Mouse (Mus musculus) forebrain, embryonic 15.5 days (tissue): ENCODE data around the gene Tcp11. TPM values are rescaled to one million over a fixed set of nuclear protein-coding genes. Genes with fewer than 3 reads are reported as not detected.
A peak's percentile ranks its signal among the peaks of the same experiment; 100 is the strongest.

Experiments
- ATAC-seq: fragments of 200-750 bp; cut with Nextera tagmentation; replicated peaks from 2 replicates; pipeline ENCODE4 v1.8.0; 2017; ENCODE audit warnings: mild to moderate bottlenecking, moderate TSS enrichment, moderate library complexity
- H3K27ac ChIP-seq: fragments of 300-500 bp; sonication (generic); replicated peaks from 2 replicates; pipeline ENCODE4 v1.5.1; 2015; ENCODE audit warnings: mild to moderate bottlenecking, inconsistent platforms
- H3K27me3 ChIP-seq: fragments of 300-500 bp; sonication (generic); 2 replicates; pipeline ENCODE4 v1.6.1; 2015; ENCODE audit warnings: inconsistent platforms
- H3K36me3 ChIP-seq: fragments of 300-500 bp; sonication (generic); 2 replicates; pipeline ENCODE4 v1.6.1; 2015; ENCODE audit warnings: mild to moderate bottlenecking, inconsistent platforms
- H3K4me1 ChIP-seq: fragments of 300-500 bp; sonication (generic); 2 replicates; pipeline ENCODE4 v1.6.1; 2015; ENCODE audit warnings: inconsistent platforms
- H3K4me2 ChIP-seq: fragments of 300-500 bp; sonication (generic); replicated peaks from 2 replicates; pipeline ENCODE4 v1.6.1; 2015; ENCODE audit warnings: mild to moderate bottlenecking, inconsistent platforms
- H3K4me3 ChIP-seq: fragments of 300-500 bp; sonication (generic); 2 replicates; pipeline ENCODE4 v1.5.1; 2015; ENCODE audit warnings: mild to moderate bottlenecking, inconsistent platforms
- H3K9ac ChIP-seq: fragments of 300-500 bp; sonication (generic); replicated peaks from 2 replicates; pipeline ENCODE4 v1.6.1; 2015; ENCODE audit warnings: mild to moderate bottlenecking, inconsistent platforms
- H3K9me3 ChIP-seq: fragments of 300-500 bp; sonication (generic); 2 replicates; pipeline ENCODE4 v1.6.1; 2016; ENCODE audit warnings: inconsistent platforms
- WGBS: fragments of 180-500 bp; shearing (Covaris S2); methylation state at CpG from one replicate; pipeline ENCODE4 v1.1.7; 2015; ENCODE audit warnings: mixed read lengths; 5-methylcytosine and 5-hydroxymethylcytosine counted together
- polyA plus RNA-seq: library from polyadenylated mRNA; unstranded; fragments of >200 nt; fragmentation: Nextera tagmentation; extraction: Ambion mirVana; gene quantifications from 2 replicates; pipeline ENCODE4 v1.2.1, GENCODE M21; 2015

Tcp11 gene
- polyA plus RNA-seq, 1 experiment from 2014 or later: 1.8 TPM

DNA sequence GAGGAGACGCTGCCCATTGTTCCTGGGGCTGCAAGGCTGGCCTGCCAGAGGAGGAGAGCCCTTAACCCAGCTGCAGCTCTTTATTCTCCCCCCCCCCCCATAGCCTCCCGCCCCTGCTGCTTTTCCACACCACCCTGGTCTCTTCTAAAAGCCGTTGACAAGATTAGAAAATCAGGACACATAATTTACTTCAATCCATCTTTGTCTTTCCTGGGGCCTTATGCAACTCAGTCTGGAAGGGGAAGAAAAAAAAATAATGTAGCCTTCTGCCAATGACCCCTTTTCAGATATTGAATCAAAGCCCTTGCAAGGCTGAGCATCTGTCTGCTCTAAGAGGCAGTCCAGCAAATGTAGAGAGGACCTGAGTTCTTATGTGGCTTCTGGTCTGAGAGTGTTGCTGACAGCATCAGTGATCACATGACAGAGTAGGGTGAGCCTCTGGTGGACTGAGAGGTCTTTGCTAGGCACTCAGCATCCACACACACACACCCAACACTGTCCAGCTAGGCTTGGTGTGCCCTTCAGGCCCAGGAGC is 47.3 kb downstream of the Tcp11 start:
- 5% methylated on average over 3 of the region's 3 CpGs for WGBS
- H3K4me1 ChIP-seq: peaks cover 47% of the 10 kb centered on the region
- no peak overlapping the region for H3K4me3 ChIP-seq
- no peak overlapping the region for H3K4me2 ChIP-seq
- no peaks in the 10 kb centered on the region for H3K27me3 ChIP-seq
- H3K36me3 ChIP-seq: no peaks in the 10 kb centered on the region
- no peaks in the 10 kb centered on the region for H3K9me3 ChIP-seq
- no peak overlapping the region; the same call in 1 of the 2 replicates for H3K9ac ChIP-seq
- ATAC-seq: no peak
- H3K27ac ChIP-seq: peak overlapping the region; percentile 67

DNA sequence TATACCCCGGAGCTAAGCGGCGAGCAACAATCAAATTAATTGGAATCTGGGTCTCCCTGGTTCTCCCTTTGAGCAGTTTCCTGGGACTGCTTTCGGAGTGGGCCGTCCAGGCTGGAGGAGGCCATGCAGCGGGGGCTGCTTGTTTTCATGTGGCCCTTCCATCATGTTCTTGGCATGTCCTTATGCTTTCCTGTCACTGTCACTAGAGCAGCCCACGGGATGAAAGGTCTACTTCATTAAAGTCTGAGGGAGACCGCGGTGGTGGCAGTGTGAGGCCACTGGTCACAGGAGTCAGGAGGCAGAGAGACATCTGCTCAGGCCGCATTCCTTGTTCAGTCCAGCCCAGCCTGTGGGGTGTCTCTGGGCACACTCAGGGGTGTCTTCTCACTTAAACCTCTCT is 48.2 kb downstream of the Tcp11 start:
- Histone ChIP-seq H3K27ac (peak overlapping the region; percentile 67), H3K4me2 (no peak overlapping the region), H3K9ac (no peak overlapping the region), H3K9me3 (no peaks in the 10 kb centered on the region), H3K4me1 (peaks cover 44% of the 10 kb centered on the region), H3K27me3 (no peaks in the 10 kb centered on the region), H3K4me3 (no peak overlapping the region), H3K36me3 (no peaks in the 10 kb centered on the region)
- ATAC-seq: no peak
- 42% methylated on average over 10 of the region's 10 CpGs for WGBS

DNA sequence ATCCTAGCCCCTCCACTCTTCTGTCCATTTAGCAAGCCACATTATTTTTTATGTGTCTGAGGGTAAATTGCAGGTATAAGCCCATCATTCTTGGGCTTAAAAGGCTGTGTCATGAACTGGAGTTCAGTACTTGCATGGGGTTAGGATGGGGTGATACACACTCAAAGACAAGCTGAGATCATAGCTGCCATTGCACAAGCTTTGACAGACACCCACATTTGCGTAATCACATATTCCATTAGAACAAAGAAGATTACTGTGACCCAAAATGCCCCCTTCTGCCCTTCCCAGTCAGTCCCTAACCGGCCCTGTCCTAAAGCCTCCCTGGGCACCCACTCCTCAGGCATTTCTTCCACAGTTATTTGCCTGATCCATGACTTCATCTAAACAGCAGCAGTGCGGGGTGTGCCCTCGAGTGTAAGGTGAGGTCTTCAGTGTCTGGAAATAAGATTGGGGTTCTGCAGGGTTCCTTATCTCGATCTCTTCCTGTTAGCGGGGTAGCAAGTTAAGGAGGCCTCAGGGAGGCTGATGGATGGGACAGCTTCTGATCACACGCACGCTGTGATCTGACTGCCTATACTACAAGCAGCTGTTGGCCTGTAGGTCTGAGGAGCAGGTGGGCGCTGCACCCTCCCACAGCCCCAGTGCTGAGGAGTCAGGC is 49.0 kb downstream of the Tcp11 start:
- H3K9ac ChIP-seq: no peak overlapping the region
- peak overlapping the region; percentile 67; the same call in 1 of the 2 replicates for H3K27ac ChIP-seq
- no peak for ATAC-seq

DNA sequence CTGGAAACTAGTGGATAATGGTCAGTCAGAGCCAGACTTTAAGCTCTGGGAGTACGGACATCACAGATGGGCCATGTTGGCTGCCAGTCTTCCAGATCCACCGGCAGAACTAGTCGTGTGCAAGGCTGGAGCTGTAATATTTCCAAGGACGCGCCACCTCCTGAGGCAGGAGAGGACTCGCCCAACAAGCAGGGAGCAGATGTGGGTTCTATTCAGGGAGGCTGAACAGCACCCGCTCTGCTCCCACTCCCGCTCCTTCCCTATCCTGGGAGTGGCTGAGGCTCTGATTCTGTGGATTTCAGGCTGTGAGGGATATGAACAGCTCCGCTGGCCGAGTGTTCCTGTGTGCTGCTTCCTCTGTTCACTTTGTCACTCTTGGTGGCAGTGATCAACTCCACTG is 50.0 kb downstream of the Tcp11 start:
- Histone ChIP-seq H3K4me1 (peaks cover 51% of the 10 kb centered on the region), H3K27me3 (no peaks in the 10 kb centered on the region), H3K9me3 (no peaks in the 10 kb centered on the region), H3K4me2 (no peak overlapping the region), H3K27ac (no peak overlapping the region), H3K4me3 (no peak overlapping the region), H3K36me3 (no peaks in the 10 kb centered on the region), H3K9ac (no peak overlapping the region)
- ATAC-seq: no peak
- WGBS: 86% methylated on average over 10 of the region's 10 CpGs

More for the DNA sequence above, 49.0 kb downstream of the Tcp11 start:
- no peak overlapping the region for H3K4me3 ChIP-seq
- H3K4me1 ChIP-seq: peaks cover 42% of the 10 kb centered on the region
- no peaks in the 10 kb centered on the region for H3K27me3 ChIP-seq
- 79% methylated on average over 9 of the region's 9 CpGs for WGBS
- H3K4me2 ChIP-seq: no peak overlapping the region
- no peaks in the 10 kb centered on the region for H3K9me3 ChIP-seq
- no peaks in the 10 kb centered on the region for H3K36me3 ChIP-seq

DNA sequence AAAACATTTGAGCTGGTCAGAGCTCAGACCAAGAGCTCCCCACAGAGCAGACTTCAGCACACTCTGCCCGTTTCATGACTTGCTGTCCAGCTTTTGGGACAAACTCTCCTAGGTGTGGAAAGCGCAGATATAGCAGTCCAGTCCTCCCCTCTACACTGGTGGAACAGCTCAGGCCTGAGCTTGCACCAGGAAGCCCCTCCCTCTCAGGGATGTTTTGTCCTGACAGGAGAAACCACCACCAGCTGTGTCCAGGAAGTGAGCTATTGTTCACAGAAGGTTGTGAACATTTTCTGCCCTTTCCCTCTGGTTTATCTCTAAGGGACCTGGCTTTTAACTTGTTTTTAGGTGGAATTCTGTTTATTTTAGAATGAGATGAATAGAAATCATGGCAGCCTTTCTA is 51.1 kb downstream of the Tcp11 start:
- no peaks in the 10 kb centered on the region for H3K36me3 ChIP-seq
- 0 out of 2 replicates have a peak overlapping the region, but pooled peaks have one; percentile 11 for H3K9ac ChIP-seq
- H3K4me2 ChIP-seq: no peak overlapping the region
- no peaks in the 10 kb centered on the region for H3K27me3 ChIP-seq
- no peak overlapping the region for H3K27ac ChIP-seq
- no peak for ATAC-seq
- H3K4me1 ChIP-seq: peaks cover 58% of the 10 kb centered on the region
- WGBS: 65% methylated on average over 2 of the region's 2 CpGs
- no peak overlapping the region for H3K4me3 ChIP-seq
- H3K9me3 ChIP-seq: no peaks in the 10 kb centered on the region

DNA sequence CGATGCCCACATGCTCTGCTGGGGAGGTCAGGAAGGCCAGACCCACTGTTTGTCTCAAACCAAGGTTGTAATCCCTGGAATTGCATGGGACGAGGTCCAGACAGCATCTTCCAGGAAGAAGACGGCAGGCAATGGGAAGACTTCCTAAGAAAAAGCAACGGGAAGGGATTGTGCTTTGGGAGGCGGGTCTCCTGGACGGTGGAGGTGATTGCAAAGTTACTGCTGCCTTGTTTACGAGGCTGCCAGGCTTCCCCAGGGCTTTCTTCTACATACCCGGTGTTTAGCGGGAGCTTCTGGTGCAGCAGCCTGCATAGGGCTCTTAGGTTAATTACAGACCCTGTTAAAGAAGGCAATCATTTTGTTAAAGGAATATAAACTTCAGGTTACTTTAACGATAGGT is 52.2 kb downstream of the Tcp11 start:
- no peak overlapping the region for H3K4me3 ChIP-seq
- 56% methylated on average over 10 of the region's 10 CpGs for WGBS
- H3K4me1 ChIP-seq: peaks cover 65% of the 10 kb centered on the region
- H3K27me3 ChIP-seq: no peaks in the 10 kb centered on the region
- no peak for ATAC-seq
- no peak overlapping the region for H3K9ac ChIP-seq
- H3K27ac ChIP-seq: no peak overlapping the region
- H3K4me2 ChIP-seq: no peak overlapping the region
- no peaks in the 10 kb centered on the region for H3K36me3 ChIP-seq
- no peaks in the 10 kb centered on the region for H3K9me3 ChIP-seq

DNA sequence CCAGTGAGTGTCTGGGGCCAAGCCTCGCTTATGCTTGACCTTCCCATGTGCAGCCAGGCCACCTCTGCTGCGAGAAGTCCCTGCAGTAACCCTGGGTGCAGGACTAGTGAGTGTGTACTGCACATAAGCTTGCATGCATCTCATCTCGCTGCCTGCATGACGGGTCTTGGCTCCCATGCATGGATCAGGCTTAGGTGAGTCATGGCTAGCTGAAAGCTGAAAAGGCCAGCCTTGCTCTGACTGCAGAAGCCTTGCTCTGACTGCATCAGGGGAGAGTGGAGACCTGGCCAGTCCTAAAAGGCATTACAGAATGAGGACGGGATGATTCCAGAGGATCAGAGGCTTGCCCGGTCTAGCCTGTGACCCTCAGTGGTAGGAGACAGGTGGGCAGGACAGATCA is 53.2 kb downstream of the Tcp11 start:
- no peak overlapping the region for H3K27ac ChIP-seq
- no peaks in the 10 kb centered on the region for H3K9me3 ChIP-seq
- no peak overlapping the region for H3K4me3 ChIP-seq
- ATAC-seq: no peak
- H3K36me3 ChIP-seq: no peaks in the 10 kb centered on the region
- peaks cover 65% of the 10 kb centered on the region for H3K4me1 ChIP-seq
- H3K9ac ChIP-seq: no peak overlapping the region
- no peak overlapping the region for H3K4me2 ChIP-seq
- H3K27me3 ChIP-seq: no peaks in the 10 kb centered on the region
- WGBS: 95% methylated on average over 6 of the region's 6 CpGs

DNA sequence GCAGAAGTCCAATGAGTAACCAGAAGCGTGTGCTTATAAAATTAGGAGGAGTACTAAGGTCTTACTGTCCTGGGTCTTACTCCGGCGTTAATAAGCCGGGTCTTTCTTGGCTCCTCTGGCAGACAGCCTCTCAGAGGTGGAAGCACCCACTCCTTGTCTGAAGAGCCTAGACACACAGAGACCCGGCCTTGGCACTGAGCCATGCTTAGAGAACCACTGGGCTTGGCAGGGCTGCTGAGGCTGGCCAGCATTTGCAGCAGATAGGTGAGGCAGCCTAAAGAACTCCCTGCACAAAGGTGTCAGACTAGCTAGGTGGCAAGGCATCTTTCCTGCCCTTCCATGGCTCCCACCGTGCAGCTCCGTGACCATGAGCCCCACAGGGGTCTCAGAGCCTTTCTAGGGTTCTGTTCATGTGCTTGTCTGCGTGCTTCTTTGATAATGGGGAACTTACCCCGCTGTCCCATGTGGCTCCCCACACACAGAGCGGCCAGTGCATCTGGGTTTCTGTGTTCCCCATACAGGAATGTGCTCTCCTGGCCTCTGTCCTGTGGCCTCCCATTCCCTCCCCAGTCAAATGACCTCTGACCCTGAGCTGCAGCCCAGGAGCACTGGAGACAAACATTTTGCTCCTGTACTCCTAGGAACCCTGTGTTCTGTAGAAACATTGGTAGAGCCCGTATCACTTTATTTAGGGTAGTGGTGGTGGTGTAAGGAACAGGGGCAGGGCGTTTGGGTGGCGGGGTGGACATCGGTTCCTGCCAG is 54.1 kb downstream of the Tcp11 start:
- no peaks in the 10 kb centered on the region for H3K36me3 ChIP-seq
- WGBS: 69% methylated on average over 14 of the region's 14 CpGs
- H3K4me3 ChIP-seq: no peak overlapping the region

DNA sequence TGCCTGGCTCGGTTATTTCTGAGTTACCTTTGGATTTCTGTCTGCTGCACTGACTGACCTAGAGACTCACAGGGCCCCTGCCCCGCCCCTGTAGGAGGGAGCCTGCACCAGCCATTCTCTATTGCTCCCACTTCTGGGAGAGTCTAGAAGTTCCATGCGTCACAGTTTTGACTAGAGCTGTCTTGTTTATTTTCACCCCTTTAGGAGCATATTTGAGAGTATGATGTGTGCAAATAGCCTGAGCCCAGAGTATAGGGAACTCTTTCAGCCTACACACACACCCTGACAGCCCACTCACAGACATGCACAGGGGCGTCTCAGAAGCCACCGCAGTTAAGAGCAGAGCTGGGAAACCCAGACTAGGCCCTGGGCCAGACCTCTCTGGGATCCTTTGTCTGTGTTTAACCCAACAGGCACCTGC is 54.9 kb downstream of the Tcp11 start:
- Histone ChIP-seq H3K36me3 (no peaks in the 10 kb centered on the region), H3K9ac (0 out of 2 replicates have a peak overlapping the region, but pooled peaks have one; percentile 7), H3K4me1 (peaks cover 62% of the 10 kb centered on the region), H3K27ac (peak overlapping the region; percentile 69), H3K4me2 (no peak overlapping the region), H3K27me3 (no peaks in the 10 kb centered on the region), H3K9me3 (no peaks in the 10 kb centered on the region), H3K4me3 (no peak overlapping the region)
- 39% methylated on average over 5 of the region's 5 CpGs for WGBS
- ATAC-seq: peak; percentile 65

More for the DNA sequence above, 54.1 kb downstream of the Tcp11 start:
- no peaks in the 10 kb centered on the region for H3K9me3 ChIP-seq
- no peak for ATAC-seq
- H3K4me2 ChIP-seq: no peak overlapping the region
- 0 out of 2 replicates have a peak overlapping the region, but pooled peaks have one; percentile 7 for H3K9ac ChIP-seq
- peak overlapping the region; percentile 69 for H3K27ac ChIP-seq
- H3K27me3 ChIP-seq: no peaks in the 10 kb centered on the region
- H3K4me1 ChIP-seq: peaks cover 64% of the 10 kb centered on the region

DNA sequence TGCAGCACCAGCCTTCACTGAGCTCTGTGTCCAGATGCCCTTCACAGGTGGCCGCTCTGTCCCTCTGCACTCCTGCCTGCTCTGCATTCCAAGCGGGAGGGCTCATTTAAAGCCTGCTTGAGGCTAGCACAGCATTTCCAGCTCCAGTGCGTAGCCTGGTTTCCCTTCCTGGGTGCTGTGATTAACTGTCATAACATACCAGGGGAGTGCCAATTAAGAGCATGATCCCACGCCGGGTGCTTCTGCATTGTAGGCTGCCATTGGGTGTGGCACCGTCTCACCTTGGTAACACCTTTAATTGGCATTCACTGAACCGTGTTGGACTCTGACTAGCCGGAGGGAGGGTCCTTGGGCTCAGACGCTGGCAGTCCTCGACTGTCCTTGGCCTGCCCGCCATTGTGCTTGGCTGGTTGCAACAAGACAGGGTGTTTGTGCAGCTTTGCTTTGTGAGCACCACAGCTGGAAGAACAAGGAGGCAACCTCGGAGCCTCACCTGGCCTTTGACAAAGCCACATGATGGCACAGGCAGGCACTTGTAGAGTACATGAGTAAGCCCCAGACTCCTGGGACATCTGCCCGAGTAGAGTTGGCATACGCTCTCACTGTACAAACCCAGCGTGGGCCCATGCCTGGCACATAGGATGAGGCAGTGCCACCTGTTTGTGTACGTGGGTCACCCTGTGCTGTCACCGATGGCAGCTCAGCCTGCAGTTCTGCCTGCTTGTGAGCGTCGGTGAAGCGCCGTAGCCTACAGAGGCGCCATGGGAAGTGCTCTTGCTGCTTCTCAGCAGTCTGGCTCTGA is 57.4 kb downstream of the Tcp11 start:
- Histone ChIP-seq H3K9ac (no peak overlapping the region), H3K27ac (no peak overlapping the region), H3K27me3 (no peaks in the 10 kb centered on the region), H3K4me2 (no peak overlapping the region), H3K9me3 (no peaks in the 10 kb centered on the region), H3K4me1 (peaks cover 68% of the 10 kb centered on the region), H3K4me3 (no peak overlapping the region), H3K36me3 (no peaks in the 10 kb centered on the region)
- no peak for ATAC-seq
- WGBS: 56% methylated on average over 22 of the region's 22 CpGs

DNA sequence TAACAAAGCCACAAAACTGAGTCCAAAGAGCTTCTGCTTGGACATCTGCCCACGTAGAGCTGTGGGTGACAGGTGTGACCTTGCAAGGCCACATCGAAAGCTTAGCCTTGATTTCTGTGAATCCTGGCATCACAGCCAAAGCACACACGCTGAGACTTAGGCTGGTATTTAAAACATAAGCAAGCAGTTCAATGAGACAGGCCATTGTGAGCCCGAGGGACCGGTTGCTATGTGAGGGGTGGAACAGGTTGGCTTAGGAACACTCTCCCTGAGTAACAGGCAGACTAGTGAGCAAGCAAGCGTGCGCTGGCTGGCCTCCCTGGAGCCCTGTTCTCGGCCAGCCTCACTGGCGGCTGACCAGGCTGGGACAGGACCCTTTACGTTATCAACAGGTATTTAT is 58.5 kb downstream of the Tcp11 start:
- H3K4me2 ChIP-seq: no peak overlapping the region
- H3K36me3 ChIP-seq: no peaks in the 10 kb centered on the region
- no peaks in the 10 kb centered on the region for H3K9me3 ChIP-seq
- 57% methylated on average over 10 of the region's 10 CpGs for WGBS
- no peak overlapping the region for H3K4me3 ChIP-seq
- no peaks in the 10 kb centered on the region for H3K27me3 ChIP-seq
- H3K9ac ChIP-seq: no peak overlapping the region
- H3K27ac ChIP-seq: 0 out of 2 replicates have a peak overlapping the region, but pooled peaks have one; percentile 4
- ATAC-seq: no peak
- peaks cover 67% of the 10 kb centered on the region for H3K4me1 ChIP-seq
